Mouse (Mus musculus) liver, embryonic 14 days (tissue): ENCODE data around the gene Vmn1r185. TPM values are rescaled to one million over a fixed set of nuclear protein-coding genes. Genes with fewer than 3 reads are reported as not detected.

ENCODE experiments used
- polyA plus RNA-seq: library from polyadenylated mRNA; depleted of rRNA; stranded (reverse); fragments of >200 nt; gene quantifications from 2 replicates; pipeline ENCODE4 v1.2.3, GENCODE M21; 2012; rRNA removed

Vmn1r185 gene
- not detected in 2 replicates for polyA plus RNA-seq

GRCm38 (mm10) chr7:26618364-26618763 is at the start of gene Vmn1r185:
Vmn1r185 (minus strand) TSS chr7:26618464.

Other genes starting within 250 kb of the Vmn1r185 start
- gene Nlrp9c, start 214.8 kb downstream of the Vmn1r185 start, polyA plus RNA-seq, result not detected in 2 replicates
- not detected in 2 replicates for gene Nlrp4a, start 183.4 kb downstream of the Vmn1r185 start, polyA plus RNA-seq
- not detected in 2 replicates for gene Nlrp9a, start 83.4 kb downstream of the Vmn1r185 start, polyA plus RNA-seq
- not detected in 2 replicates for gene Cyp2b23, start 68.0 kb upstream of the Vmn1r185 start, polyA plus RNA-seq
- not detected in 2 replicates for gene Cyp2b19, start 138.7 kb upstream of the Vmn1r185 start, polyA plus RNA-seq
- gene Cyp2g1, start 190.4 kb upstream of the Vmn1r185 start, polyA plus RNA-seq, result not detected in 2 replicates
- gene Cyp2a5, start 216.8 kb upstream of the Vmn1r185 start, polyA plus RNA-seq, result 0.18 and 0.24 TPM in 2 replicates